Mouse (Mus musculus): Measurements from ENCODE around the gene Camkk2. TPM values are rescaled to one million over a fixed set of nuclear protein-coding genes. Genes with fewer than 3 reads are reported as not detected.

Camkk2 gene
- polyA plus RNA-seq (2015; fragmentation: Illumina TruSeq; extraction: RNeasy Lipid Tissue Mini Kit (QIAGEN cat#74804); ENCODE audit: low read depth, low replicate concordance), result 132 TPM

DNA sequence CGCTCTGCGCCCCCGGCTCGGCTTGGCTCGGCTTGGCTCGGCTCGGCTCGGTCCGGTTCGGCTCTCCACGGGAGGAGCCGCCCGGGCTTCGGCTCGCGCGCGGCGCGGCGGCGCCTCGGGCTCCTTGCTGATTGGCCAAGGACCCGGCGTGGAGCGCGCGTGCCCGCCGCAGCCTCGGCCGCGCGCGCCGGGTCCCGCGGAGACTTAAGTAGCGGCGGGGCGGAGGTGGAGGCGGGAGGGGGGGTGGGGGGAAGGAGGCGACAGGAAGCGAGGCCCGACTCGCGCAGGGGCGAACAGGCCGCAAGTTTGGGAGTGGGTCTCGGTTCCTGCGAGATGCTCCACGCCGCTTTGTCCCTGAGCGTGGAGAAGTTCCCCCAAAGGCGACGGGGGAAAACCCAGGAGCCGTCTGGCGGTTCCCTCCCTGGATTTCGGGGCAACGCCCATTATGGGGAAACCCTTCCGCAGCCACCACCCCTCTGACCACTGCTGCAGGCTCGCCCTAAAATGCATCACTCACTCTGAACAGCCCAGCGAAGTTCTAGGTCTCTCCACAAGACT lies at the start of gene Camkk2:
Camkk2 (minus strand) TSS at position 133 of the 558 bp plus-strand sequence.

DNA sequence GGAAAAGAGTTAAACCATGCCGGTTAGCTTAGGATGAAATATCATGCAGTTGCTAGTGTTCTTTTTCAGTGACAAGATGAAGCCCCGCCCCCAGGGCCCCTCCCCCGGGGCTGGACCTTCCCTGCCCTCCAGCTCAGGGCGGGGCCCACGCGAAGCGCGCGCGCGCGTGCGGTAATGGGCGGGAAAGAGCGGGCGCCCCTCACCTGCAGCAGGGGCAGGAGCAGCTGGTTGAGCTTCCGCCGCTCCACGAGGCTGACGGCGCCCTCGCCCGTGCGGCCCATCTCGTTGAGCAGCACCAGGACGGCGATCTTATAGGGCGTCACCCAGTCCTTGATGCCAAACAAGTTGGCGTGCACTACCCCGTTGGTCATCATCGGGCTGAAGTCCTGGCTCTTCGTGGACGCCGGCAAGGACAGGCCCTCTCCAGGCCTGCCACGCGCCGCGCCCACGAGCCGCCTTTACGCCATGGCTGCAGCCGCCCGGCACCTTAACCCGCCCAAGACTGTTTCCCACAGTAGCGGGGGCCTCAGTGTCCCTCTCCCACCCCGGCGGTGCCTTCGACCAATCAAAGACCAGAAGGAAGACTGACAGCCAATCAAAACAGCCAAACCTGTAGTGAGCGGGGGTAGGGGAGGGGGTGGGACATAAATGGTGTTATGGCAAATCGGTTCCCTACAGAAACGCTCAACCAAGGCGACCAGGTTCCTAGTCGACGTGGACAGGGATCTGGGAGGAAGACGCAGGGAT lies 41.7 kb upstream of the Camkk2 start, which contains the start of gene Anapc5:
Anapc5 (minus strand) TSS at position 563 of the 747 bp plus-strand sequence.

DNA sequence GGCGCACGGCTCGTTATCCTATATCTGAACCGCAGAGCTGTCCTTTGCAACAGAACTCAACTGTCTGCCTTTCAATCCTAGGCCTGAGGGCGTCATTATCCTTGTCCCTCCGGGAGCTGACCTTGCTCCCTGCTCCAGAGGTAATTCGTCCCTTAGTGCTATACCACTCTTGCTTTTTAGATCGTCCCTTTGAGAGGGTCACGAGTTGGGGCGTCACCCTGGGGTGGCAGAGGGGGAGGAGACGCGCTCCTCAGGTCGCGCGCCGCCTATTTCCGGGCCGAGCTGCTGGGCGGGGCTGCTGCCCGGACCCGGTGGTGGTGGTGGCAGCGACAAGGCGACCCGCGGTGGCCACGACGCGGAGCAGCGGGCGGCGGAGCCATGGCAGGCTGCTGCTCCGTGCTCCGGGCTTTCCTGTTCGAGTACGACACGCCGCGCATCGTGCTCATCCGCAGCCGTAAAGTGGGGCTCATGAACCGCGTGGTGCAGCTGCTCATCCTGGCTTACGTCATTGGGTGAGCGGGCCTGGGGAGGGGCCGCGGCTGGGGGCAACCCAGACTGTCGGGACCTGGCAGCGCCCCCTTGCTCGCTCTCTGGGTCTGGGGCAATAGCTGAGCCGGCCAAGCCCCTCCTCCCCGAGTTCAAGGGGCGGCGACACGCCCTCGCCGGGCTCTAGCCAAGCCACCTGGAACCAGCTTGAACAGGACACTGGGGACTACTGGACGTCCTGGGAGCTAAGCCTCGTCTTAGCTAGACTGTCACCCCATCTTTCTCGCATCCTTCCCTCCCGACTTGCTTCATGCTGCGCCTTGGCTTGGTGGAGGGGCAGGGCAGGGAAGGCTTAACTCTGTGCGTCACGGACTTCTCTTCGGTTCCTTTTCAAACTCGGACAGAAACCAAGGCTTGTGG lies 71.7 kb downstream of the Camkk2 start, which contains the start of gene P2rx4:
P2rx4 (plus strand) TSS at position 269 of the 906 bp plus-strand sequence.

Other genes with a start within 250 kb of the Camkk2 start
- gene Ift81, start 164.9 kb downstream of the Camkk2 start, polyA plus RNA-seq (2015; fragmentation: Illumina TruSeq; extraction: RNeasy Lipid Tissue Mini Kit (QIAGEN cat#74804); ENCODE audit: low read depth, low replicate concordance), result 32.1 TPM
- gene P2rx7, start 135.5 kb downstream of the Camkk2 start, polyA plus RNA-seq (2015; fragmentation: Illumina TruSeq; extraction: RNeasy Lipid Tissue Mini Kit (QIAGEN cat#74804); ENCODE audit: low read depth, low replicate concordance), result 7.0 TPM
- 24.5 TPM for gene P2rx4, start 71.9 kb downstream of the Camkk2 start, polyA plus RNA-seq (2015; fragmentation: Illumina TruSeq; extraction: RNeasy Lipid Tissue Mini Kit (QIAGEN cat#74804); ENCODE audit: low read depth, low replicate concordance)
- gene Anapc5, start 41.9 kb upstream of the Camkk2 start, polyA plus RNA-seq (2015; fragmentation: Illumina TruSeq; extraction: RNeasy Lipid Tissue Mini Kit (QIAGEN cat#74804); ENCODE audit: low read depth, low replicate concordance), result 192 TPM
- 44.6 TPM for gene Rnf34, start 70.6 kb upstream of the Camkk2 start, polyA plus RNA-seq (2015; fragmentation: Illumina TruSeq; extraction: RNeasy Lipid Tissue Mini Kit (QIAGEN cat#74804); ENCODE audit: low read depth, low replicate concordance)
- gene Kdm2b, start 210.4 kb upstream of the Camkk2 start, polyA plus RNA-seq (2015; fragmentation: Illumina TruSeq; extraction: RNeasy Lipid Tissue Mini Kit (QIAGEN cat#74804); ENCODE audit: low read depth, low replicate concordance), result 20.7 TPM
- gene Orai1, start 235.7 kb upstream of the Camkk2 start, polyA plus RNA-seq (2015; fragmentation: Illumina TruSeq; extraction: RNeasy Lipid Tissue Mini Kit (QIAGEN cat#74804); ENCODE audit: low read depth, low replicate concordance), result 6.1 TPM